Mouse (Mus musculus): ENCODE results near the gene Ubqln1. TPM values are rescaled to one million over a fixed set of nuclear protein-coding genes. Genes with fewer than 3 reads are reported as not detected.

Ubqln1 gene
- 177 and 219 TPM in 2 replicates for polyA plus RNA-seq (2012; rRNA removed)

DNA sequence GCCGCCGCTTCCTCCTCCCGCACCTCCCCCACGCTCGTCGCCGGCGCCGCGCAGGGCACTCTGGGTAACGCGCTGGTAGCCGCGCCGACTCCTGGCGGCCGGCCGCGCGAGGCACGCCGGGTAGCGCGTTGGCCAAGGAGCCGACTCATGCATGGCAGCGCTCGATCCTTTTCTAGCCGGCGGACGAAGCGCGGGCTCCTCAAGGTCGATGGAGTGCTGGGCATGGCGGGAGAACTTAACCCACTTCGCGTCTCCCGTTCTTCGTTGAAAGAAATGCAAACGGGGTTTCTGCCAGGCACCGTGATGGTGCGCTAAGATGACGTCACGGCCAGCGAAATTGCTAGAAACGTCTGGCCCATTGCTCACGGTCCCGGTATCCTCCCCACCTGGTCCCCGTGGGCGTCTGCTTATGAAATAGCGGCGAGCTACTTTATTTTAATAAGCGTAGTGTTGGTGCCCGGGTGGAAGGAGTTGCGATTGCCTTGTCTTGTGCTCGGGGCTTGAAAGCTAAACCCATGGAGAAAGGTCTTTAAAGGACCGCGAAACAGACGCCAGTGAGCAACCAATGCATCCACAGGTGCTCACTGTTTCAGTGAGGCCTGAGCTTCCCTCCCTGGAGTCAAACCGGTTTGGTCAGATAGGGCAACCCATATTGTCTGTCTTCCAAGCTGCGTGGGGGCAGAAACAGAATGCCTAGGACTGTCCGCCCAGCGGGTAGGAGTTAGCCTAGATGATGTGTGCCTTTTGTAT is at the start of gene Ubqln1:
Gene Ubqln1 (minus strand): TSS at position 62 of the 750 bp plus-strand sequence.

GRCm38 (mm10) chr13:58157447-58158098 is 57.9 kb downstream of the Ubqln1 start, which contains the start of gene Idnk:
Gene Idnk, plus strand, starts transcription at chr13:58157649.

GRCm38 (mm10) chr13:58128396-58128767 is 87.1 kb downstream of the Ubqln1 start, which contains the start of gene Hnrnpa0:
Gene Hnrnpa0, minus strand, starts transcription at chr13:58128556.

Other genes starting within 250 kb of the Ubqln1 start
- 5.1 and 5.4 TPM in 2 replicates for gene Klhl3, start 102.1 kb downstream of the Ubqln1 start, polyA plus RNA-seq (2012; rRNA removed)
- gene Hnrnpa0, start 87.1 kb downstream of the Ubqln1 start, polyA plus RNA-seq (2012; rRNA removed) = 223 and 343 TPM in 2 replicates
- 12.2 and 14.2 TPM in 2 replicates for gene Idnk, start 58.0 kb downstream of the Ubqln1 start, polyA plus RNA-seq (2012; rRNA removed)
- 19.3 and 23.9 TPM in 2 replicates for gene Gkap1, start 60.0 kb upstream of the Ubqln1 start, polyA plus RNA-seq (2012; rRNA removed)
- 0.62 and 0.67 TPM in 2 replicates for gene Kif27, start 143.5 kb upstream of the Ubqln1 start, polyA plus RNA-seq (2012; rRNA removed)
- gene 2210016F16Rik, start 169.6 kb upstream of the Ubqln1 start, polyA plus RNA-seq (2012; rRNA removed) = 34.6 and 59.9 TPM in 2 replicates
- gene Rmi1, start 186.6 kb upstream of the Ubqln1 start, polyA plus RNA-seq (2012; rRNA removed) = 8.5 and 11.5 TPM in 2 replicates
- gene Hnrnpk, start 187.7 kb upstream of the Ubqln1 start, polyA plus RNA-seq (2012; rRNA removed) = 204 and 237 TPM in 2 replicates

Data from ovary, adult 2 months (tissue).